Mouse (Mus musculus) olfactory bulb, adult 2 months (tissue): ENCODE results near the gene Lingo1. TPM values are rescaled to one million over a fixed set of nuclear protein-coding genes. Genes with fewer than 3 reads are reported as not detected.

Experiments used
- H3K27ac ChIP-seq: fragments of 200-500 bp; 2 replicates; pipeline ENCODE4 v1.5.1; 2012; ENCODE audit warnings: low read depth, low read length; ENCODE audit not compliant: insufficient read depth
- H3K4me1 ChIP-seq: fragments of 200-500 bp; 2 replicates; pipeline ENCODE4 v1.6.1; 2012; ENCODE audit warnings: low read length; ENCODE audit not compliant: control insufficient read depth, insufficient read depth
- H3K4me3 ChIP-seq: fragments of 200-500 bp; 2 replicates; pipeline ENCODE4 v1.5.1; 2012; ENCODE audit warnings: mild to moderate bottlenecking, low read depth, low read length, moderate library complexity; ENCODE audit not compliant: insufficient read depth
- CTCF ChIP-seq: fragments of 200-500 bp; IDR thresholded peaks from 2 replicates; pipeline ENCODE4 v1.5.1; 2012; ENCODE audit warnings: low read depth, mild to moderate bottlenecking, low read length, moderate library complexity; ENCODE audit not compliant: insufficient read depth
- POLR2A ChIP-seq: fragments of 200-500 bp; IDR thresholded peaks from 2 replicates; pipeline ENCODE4 v1.6.1; 2012; ENCODE audit warnings: mild to moderate bottlenecking, low read depth, low read length, moderate library complexity; ENCODE audit not compliant: insufficient read depth
- WGBS: fragments of 180-500 bp; shearing (Covaris S2); methylation state at CpG from one replicate; pipeline ENCODE4 v1.1.7; 2018; 5-methylcytosine and 5-hydroxymethylcytosine counted together
- polyA plus RNA-seq: library from polyadenylated mRNA; stranded (reverse); fragments of >200 nt; gene quantifications from 2 replicates; pipeline ENCODE4 v1.2.4, GENCODE M21; 2012; ENCODE audit warnings: low replicate concordance; ENCODE audit not compliant: missing spikeins, insufficient read depth, insufficient read length

Gene Lingo1
- polyA plus RNA-seq, 1 experiment, result not detected

- Histone ChIP-seq H3K4me1 (peaks cover 8% of the 10 kb centered on the region), H3K4me3 (no peak overlapping the region), H3K27ac (no peak overlapping the region)
- TF ChIP-seq CTCF, result no peak
- TF ChIP-seq POLR2A, result no peak
- 66% methylated on average over 9 of the region's 9 CpGs for WGBS
Observed at GRCm38 (mm10) chr9:56762106-56762562, 34.1 kb downstream of the Lingo1 start.

GRCm38 (mm10) chr9:56757791-56758190, 38.5 kb downstream of the Lingo1 start:
- TF ChIP-seq CTCF (no peak), POLR2A (no peak)
- WGBS, result 49% methylated on average over 11 of the region's 11 CpGs
- no peak overlapping the region for H3K27ac ChIP-seq
- H3K4me3 ChIP-seq, result no peak overlapping the region
- peaks cover 5% of the 10 kb centered on the region; the same call in 1 of the 2 replicates for H3K4me1 ChIP-seq

GRCm38 (mm10) chr9:56755119-56755518, 41.1 kb downstream of the Lingo1 start:
- WGBS, result 70% methylated on average over 5 of the region's 5 CpGs
- Histone ChIP-seq H3K27ac (no peak overlapping the region), H3K4me3 (no peak overlapping the region), H3K4me1 (peaks cover 5% of the 10 kb centered on the region; the same call in 1 of the 2 replicates)
- no peak for TF ChIP-seq CTCF
- TF ChIP-seq POLR2A, result no peak

- WGBS, result 84% methylated on average over 6 of the region's 6 CpGs
- H3K4me1 ChIP-seq, result peaks cover 5% of the 10 kb centered on the region; the same call in 1 of the 2 replicates
- no peak overlapping the region for H3K4me3 ChIP-seq
- no peak for TF ChIP-seq CTCF
- no peak for TF ChIP-seq POLR2A
- H3K27ac ChIP-seq, result no peak overlapping the region
Observed at GRCm38 (mm10) chr9:56753386-56753785, 42.9 kb downstream of the Lingo1 start.

GRCm38 (mm10) chr9:56748056-56748455, 48.2 kb downstream of the Lingo1 start:
- Histone ChIP-seq H3K4me3 (no peak overlapping the region), H3K4me1 (peaks cover 14% of the 10 kb centered on the region), H3K27ac (no peak overlapping the region)
- TF ChIP-seq CTCF (no peak), POLR2A (no peak)
- 73% methylated on average over 5 of the region's 5 CpGs for WGBS

- Histone ChIP-seq H3K4me3 (no peak overlapping the region), H3K4me1 (peaks cover 14% of the 10 kb centered on the region), H3K27ac (no peak overlapping the region)
- 39% methylated on average over 4 of the region's 4 CpGs for WGBS
- TF ChIP-seq CTCF (no peak), POLR2A (no peak)
Observed at GRCm38 (mm10) chr9:56746926-56747294, 49.4 kb downstream of the Lingo1 start.

- TF ChIP-seq POLR2A, result no peak
- no peak for TF ChIP-seq CTCF
- H3K4me3 ChIP-seq, result no peak overlapping the region
- no peak overlapping the region for H3K27ac ChIP-seq
- WGBS, result 35% methylated on average over 14 of the region's 14 CpGs
- peaks cover 14% of the 10 kb centered on the region for H3K4me1 ChIP-seq
Observed at GRCm38 (mm10) chr9:56746195-56746925, 49.9 kb downstream of the Lingo1 start.

GRCm38 (mm10) chr9:56744369-56744768, 51.9 kb downstream of the Lingo1 start:
- 18% methylated on average over 5 of the region's 5 CpGs for WGBS
- H3K4me1 ChIP-seq, result peaks cover 14% of the 10 kb centered on the region
- TF ChIP-seq POLR2A, result no peak
- TF ChIP-seq CTCF, result no peak
- no peak overlapping the region for H3K4me3 ChIP-seq
- H3K27ac ChIP-seq, result no peak overlapping the region

GRCm38 (mm10) chr9:56739181-56739737, 57.0 kb downstream of the Lingo1 start:
- no peak overlapping the region for H3K27ac ChIP-seq
- no peak for TF ChIP-seq CTCF
- TF ChIP-seq POLR2A, result no peak
- peaks cover 13% of the 10 kb centered on the region for H3K4me1 ChIP-seq
- no peak overlapping the region for H3K4me3 ChIP-seq
- 31% methylated on average over 5 of the region's 5 CpGs for WGBS
